Mouse (Mus musculus) right cerebral cortex, postnatal 10 days (tissue): ENCODE measurements around the gene Klhl42.

Experiments used
- DNase-seq, 2 experiments: peaks; one replicate each; pipeline ENCODE4 v3.0.0; 2021; ENCODE audit warnings: low spot score in 2 of 2

Klhl42 gene

DNA sequence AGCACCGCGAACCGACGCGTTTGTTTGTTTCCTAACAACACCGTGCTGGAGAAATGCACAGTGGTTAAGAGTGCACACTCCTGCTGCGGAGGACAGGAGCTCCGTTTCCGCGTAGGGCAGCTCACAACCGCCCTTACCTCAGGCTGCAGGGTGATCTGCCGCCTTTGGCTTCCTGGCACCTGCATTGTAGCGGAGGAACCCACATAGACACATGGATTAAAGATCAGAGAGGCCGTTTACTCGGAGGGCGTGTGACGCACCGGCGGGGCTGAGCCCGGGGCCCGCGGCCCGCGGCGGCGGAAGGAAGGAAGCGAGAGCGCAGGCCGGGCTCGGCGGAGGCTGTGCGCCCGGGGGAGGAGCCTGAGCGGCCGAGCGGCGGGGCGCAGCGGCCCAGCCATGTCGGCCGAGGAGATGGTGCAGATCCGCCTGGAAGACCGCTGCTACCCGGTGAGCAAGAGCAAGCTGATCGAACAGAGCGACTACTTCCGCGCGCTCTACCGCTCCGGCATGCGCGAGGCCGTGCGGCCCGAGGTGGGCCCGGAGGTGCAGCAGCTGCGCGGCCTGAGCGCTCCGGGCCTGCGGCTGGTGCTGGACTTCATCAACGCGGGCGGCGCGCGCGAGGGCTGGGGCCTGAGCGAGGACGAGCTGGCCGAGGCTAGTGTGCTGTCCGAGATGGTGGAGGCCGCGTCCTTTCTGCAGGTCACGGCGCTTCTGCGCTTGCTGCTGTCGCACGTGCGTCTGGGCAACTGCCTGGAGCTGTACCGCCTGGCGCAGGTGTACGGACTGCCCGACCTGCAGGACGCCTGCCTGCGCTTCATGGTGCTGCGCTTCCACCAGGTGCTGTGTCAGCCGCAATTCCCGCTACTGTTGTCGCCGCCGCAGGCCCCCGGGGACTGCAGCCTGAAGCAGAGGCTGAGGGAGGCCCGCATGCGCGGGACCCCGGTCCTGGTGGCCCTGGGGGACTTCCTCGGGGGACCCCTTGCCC is at the start of gene Klhl42:
Klhl42 (plus strand) TSS at position 244 of the 985 bp plus-strand sequence.
- DNase-seq: peak; percentile 70 to 75

DNA sequence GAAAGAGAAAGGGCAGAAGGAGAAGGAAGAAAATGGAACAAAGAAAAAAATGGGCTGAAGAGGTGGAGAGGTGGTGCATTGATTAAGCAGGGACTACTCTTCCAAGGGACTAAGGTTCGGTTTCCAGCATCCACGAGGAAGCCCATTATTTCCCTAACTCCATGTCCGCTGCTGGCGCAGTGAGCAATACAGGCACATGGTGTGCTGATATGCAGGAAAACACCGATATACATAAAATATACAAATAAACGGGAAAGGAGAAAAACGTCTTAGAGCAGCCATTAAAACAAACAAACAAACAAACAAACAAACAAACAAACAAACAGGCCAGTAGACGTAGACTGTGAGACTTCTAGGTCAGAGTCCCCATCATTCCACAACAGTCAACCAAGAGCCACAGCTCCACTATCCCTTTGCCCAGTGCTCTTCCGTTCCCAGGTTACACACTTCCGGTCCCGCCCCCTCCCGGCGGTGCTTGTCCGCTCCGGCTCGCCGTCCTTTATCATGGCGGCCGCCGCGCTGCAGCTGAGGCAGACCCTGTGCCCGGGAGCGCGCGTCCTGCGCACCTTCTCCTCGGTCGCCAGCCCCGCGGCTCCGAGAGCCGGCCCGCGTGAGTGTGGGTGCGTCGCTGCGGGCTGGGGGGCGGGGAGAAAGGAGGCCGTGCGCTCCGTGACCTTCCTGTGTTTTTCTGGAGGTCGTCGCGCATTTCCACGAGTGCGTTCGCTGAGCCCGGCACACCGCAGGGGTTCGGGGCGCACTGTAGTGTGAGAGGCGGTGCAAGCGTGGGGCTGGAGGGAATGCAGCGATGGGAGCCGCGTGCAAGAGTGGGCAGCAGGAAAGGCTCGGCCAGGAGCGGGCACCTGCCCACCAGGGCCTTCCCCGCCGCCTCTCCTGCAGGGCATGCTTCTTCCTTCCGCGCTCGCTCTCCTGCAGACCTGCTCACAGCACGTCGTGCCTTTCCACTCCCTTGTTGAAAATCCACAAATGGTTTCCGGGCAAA is 48.6 kb upstream of the Klhl42 start, which contains the start of gene Mrps35:
Mrps35 (plus strand) TSS at position 474 of the 1,000 bp plus-strand sequence.
- peak; percentile 94 to 95 for DNase-seq

DNA sequence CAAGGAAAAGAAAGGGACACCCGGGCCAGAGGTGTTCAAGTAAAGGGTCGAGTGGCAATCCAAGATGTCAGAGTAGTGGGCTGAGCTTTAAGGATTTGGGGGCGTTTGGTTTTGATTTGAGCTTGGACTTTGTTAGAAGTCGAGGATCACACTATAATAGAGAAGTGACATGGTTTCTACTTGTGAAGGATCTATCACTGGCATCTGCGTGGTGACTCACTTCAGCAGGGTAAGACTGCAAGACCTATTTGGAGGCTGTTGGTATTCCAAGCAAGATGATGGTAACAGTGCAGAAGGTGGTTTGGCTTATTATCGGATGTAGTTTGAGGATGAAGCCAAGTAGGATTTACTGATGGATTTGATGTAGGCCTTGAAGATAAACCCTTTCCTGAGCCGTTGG is 47.5 kb upstream of the Klhl42 start:
- no peak for DNase-seq

DNA sequence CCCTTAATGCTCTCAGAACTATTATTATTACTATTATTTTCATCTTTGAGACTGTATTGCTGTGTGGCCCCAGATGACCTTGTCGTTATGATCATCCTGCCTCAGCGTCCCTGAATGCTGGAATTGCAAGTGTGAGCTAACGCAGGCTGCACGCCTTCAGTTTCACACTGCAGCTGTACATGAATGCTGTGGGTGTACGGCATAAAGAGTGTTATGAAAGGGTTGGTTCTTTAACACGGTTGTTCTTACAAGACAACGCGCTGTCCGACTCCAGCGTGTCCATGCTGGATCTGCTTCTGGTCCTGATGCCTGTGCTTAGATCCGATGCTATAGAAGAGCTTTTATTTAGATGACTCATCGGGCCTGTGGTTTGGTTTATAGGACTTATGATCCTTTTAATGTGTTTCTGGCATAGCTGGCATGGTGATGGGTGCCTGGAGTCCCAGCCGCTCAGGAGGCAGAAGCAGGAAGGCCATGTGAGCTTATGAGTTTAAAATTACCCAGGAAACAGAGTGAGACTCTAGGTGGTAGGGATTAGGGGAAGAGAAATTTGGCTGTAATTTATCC is 41.9 kb upstream of the Klhl42 start:
- no peak for DNase-seq

DNA sequence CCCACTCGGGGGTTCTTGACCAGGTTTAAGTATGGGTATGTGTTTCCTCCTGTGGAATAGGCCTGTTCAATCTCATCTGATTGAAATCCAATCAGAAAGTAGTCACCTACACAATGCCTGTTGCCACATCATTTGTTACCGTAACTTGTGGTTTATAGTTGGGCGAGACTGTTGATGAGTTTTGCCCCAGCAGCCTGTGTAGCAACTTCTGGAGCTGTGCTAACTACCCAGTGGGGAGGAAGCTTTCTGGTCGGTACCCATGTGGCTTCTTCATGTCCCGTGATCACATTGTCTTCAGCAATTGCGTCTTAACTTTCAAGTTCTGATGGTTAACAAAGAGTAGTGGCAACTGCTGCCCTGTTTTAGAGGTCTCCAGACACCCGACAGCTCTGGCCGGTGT is 39.5 kb upstream of the Klhl42 start:
- no peak for DNase-seq

DNA sequence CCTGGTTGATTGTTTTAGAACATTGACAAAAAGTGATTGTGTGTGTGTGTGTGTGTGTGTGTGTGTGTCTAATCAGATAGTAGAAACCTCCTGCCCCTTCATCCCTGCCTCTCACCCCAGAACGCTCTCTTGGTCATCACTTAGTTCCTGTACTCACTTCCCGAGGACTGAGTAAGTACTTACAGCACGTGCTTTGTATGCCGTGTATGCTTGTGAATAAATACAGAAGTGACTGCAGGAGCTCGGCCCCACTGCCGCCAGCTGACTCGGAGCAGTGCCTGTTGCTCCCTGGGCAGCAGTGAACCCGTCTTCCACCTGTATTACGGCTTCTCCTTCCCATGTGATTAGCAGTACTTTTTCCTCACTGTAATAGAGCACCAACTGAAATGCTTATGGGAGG is 38.7 kb upstream of the Klhl42 start:
- DNase-seq: no peak

DNA sequence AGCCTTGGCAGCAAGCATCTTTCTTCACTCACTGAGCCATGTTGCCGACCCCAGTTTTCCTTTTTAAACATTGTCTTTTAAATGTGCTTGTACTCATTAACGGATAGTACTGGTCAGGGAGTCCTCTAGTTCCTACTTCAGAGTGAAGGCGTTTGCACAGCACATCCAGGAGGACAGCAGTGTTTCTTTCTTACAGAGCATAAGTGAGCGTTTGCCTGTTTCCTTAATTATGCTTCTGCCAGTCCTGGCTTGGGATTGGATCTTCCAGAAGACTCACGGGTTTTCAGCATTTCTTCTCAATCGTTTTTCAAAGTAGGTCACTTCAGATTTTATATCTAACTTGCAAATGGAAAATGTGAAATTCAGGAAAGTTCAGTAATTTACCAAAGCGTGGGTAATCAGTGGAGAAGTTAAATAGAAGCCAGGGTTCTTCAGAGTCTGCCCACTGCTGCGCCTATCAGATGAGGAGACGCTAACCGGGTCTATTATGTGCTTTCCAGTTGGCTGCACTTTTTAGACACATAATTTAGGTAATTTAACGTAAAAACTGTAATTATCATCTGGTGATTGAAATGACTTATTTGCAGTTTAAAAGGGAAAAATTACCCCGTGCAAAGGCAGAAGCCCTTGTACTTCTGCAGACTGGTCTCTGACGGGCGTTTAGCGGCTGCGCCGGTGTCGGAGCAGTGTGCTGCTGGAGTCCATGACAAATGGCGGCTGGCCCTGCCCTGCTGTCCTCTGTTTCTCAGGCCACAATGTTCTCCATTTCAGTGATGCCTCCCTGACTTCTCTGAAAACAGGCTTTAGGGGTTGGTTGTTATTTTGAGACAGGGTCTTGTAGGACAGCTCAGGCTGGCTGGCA is 37.2 kb upstream of the Klhl42 start:
- no peak for DNase-seq

DNA sequence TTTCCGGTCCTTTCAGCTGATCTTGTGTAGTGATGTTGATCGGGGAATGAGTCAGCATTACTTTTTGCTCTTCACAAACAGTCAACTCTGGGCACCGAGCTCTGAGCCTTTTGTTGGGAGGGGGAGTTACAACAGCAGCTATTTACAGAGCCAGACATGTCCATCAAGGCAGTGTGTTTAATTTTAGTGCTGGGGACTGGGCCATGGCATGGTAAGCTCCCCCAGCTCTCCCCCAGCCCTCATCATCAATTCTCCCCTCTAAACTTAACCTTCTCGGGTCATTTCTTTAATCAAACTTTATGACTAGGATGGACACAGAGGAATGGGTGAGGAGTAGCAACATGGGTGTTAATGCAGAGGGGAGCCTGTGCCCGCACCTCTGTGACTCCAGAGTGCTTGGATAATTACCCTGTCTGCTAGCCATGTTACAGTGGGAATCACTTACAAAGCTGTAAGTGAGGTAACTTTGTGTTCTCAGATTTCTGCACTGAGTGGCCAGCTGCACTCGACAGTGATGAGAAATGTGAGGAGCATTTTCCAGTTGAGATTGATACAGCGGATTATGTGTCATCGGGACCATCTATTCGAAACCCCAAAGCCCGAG is 35.7 kb upstream of the Klhl42 start:
- no peak for DNase-seq

DNA sequence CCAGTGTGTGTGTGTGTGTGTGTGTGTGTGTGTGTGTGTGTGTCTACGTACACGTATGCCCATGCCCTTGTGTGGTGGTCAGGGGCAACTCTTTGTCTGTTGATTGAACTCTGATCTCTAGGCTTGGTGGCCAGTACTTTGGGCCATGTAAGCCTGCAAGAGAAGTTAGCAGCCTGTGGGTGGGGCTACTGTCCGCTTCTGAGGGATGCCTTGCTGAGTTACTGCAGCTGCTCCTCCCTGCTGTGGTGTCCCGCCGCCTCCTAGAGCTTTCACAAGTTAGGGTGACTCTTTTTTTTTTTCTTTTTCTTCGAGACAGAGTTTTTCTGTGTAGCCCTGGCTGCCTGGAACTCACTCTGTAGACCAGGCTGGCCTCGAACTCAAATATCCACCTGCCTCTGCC is 31.9 kb upstream of the Klhl42 start:
- no peak for DNase-seq

DNA sequence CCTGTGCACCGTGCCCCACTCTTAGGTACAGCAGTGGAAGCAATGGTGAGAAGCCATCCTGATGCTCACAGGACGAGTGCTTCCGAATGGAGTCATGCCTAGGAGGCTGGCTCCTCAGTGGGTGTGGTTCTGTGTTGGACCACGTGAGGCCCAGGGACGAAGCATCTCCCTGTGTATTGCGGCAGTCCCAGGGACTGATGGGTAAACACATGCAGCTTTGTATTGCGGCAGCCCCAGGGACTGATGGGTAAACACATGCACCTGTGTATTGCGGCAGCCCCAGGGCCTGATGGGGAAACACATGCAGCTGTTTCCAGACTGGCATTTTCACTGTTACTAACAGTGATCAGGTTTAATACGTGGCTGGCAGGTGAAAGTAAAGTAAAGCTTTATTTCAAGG is 29.5 kb upstream of the Klhl42 start:
- DNase-seq: peak in 1 of 2 experiments; percentile 17

DNA sequence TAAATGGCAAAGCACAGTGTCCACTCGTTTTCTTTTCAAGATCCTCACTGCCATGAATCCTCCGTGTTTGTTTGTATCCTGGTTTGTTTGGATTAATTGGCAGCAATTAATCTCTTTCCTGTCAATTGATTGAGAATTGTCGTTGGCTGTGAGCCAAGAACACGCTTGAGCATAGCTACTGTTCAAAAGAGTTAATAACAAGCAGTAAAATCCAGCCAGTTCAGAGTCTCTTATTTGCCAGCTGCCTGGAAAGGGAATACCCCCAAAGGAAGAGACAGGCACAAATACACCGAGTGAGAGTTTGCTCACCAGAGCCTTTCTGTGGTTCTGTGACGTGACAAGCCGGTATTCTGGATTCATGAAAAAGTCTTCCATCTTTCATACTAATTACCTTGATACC is 29.1 kb upstream of the Klhl42 start:
- peak in 1 of 2 experiments; percentile 23 for DNase-seq

DNA sequence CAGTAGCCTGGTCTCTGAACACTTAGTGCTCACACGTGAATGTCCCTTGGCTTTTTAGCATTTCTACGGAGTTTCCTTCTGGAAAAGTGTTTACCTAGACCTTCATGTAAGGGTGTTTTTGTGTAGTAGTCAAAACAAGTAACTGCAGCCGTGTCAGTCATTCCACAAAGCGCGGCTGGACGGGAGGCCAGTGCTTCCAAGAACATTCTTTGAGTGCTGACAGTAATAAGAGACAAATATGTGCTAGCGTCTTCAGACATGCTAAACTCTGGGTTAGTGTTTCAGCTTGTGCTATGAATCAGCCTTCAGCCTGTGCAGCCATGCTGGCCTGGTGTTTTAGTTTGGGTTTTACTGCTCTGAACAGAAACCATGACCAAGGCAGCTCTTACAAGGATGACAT is 28.5 kb upstream of the Klhl42 start:
- peak in 1 of 2 experiments; percentile 14 for DNase-seq

DNA sequence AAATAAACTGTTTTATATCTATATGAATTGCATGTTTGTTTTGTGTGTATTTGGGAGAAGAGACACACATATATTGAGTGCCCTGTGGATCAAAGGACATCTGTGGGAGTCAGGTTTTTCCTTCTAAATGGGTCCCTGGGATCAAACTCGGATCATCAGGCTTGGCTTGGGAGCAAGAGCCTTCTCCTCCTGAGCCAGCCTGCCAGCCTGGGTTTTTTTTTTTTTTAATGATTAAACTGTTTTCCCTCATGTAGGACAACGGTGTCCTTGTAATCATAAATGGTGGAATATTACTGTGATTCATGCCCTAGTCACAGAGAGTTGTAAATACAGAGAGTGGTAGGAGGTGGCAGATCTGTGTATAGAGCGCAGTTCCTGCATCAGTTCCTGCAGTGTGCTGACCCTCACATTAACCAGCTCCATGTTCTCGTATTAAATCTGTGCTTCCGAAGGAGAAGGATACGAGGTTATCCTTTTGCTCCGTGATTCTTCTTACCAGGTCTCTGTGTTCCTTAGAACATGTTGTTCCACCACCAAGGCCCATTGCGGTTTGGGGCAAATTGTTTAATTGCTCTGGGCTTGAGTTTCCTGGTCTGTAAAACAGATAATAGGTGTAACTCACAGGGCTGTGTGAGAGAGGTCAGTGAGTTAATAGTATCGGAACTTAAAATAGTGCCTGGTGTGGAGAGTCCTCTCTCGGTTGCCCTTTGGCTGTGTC is 26.8 kb upstream of the Klhl42 start:
- DNase-seq: no peak

DNA sequence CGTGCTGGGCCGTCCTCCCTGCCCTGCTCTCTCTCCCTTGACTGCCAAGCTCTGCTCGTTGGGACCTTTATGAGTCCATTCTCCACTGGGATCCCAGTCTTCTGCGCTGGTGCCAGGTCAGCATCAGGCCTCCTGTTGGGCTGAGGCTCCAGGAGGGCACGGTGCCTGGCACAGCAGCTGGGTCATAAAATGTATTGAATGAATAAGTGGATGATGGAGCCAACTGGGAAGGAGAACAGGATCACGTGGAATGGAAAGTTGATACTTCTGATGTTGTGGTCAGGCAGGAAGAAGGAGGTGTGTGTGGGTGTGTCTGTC is 26.3 kb upstream of the Klhl42 start:
- DNase-seq: no peak

DNA sequence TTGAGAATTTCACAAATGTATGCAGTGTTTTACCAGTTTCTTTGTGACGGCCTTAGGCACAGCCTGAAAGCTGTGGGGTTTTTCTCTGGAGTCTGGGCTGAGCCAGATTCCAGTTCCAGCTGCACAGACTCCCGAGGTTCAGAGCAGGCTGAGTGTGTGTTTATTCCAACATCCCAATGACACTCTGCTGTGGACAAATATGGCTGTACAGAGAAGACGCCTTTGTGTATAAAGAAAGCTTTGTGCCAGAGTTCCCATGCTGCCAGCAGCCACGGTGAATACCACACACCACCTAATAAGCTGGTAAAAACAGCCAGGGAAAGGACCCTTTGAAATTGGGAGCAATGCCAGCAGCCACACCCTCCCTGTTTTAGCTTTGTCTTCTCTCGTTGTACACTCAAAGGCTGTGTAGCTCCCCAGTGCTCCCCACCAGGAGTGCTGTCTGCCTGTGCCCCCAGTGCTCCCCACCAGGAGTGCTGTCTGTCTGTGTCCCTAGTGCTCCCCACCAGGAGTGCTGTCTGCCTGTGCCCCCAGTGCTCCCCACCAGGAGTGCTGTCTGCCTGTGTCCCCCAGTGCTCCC is 15.3 kb upstream of the Klhl42 start:
- peak in 1 of 2 experiments; percentile 50 for DNase-seq

DNA sequence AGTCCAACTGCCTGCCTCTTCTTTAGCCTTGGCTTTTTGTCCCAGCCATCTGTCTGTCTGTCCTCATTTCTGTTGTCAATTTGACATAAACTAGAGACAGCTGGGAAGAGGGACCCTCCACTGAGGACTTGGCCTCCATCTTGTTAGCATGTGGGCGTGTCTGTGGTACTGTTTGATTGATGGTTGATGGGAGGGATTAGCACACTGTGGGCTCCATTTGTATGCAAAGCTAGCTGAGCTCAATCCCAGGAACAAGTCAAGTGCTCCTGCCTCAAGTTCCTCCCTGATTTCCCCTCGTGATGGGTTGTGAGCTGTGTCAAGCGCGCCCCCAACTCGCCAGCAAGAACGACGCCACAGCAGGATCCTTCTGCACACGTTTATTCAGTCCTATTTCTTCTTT is 14.3 kb upstream of the Klhl42 start:
- no peak for DNase-seq

DNA sequence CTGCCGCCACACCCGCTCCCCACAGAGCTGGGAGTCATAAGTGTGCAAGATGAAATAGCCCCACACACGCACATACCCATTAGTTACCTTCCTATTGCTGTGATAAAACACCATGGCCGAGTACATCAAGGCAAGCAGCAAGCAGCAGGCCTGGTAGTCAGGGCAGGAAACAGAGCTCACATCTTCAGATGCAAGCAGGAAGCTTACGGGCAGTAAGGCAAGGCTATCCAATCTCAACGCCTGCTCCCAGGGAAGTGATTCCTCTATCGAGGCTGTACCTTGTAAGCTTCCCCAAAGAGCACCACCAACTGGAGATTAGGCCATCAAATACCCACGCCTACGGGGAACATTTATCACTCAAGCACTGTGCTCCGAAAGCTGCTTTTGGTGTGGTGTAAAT is 11.3 kb upstream of the Klhl42 start:
- DNase-seq: no peak

DNA sequence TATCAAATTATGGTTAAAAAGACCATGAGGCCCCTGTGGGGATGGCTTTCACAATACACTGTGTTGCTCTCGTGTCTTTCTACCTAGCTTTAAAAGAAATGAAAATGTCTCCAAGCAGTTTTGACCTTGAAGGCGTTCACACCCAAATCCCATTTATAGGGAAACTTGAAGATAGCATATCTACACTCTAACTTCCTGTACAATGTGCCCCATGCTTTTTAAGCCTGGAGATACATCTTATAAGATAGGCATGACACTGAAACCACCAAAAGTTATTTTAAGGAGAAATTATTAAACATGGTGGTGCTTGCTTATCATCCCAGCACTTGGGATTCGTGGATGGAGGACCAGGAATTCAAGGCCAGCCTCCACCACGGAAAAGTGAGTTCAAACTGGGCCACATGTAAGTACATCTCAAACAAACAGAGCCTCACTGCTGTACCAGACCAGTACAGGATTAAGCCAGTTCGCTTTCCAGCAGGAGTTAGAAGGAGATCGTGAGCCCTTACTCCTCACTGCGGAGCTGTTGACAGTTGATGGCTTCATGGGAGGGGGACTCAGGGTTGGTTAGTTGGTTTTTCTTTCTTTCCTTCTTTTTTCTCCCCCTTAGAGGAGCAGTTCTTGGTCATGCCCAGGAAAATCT is 5.7 kb upstream of the Klhl42 start:
- DNase-seq: no peak

DNA sequence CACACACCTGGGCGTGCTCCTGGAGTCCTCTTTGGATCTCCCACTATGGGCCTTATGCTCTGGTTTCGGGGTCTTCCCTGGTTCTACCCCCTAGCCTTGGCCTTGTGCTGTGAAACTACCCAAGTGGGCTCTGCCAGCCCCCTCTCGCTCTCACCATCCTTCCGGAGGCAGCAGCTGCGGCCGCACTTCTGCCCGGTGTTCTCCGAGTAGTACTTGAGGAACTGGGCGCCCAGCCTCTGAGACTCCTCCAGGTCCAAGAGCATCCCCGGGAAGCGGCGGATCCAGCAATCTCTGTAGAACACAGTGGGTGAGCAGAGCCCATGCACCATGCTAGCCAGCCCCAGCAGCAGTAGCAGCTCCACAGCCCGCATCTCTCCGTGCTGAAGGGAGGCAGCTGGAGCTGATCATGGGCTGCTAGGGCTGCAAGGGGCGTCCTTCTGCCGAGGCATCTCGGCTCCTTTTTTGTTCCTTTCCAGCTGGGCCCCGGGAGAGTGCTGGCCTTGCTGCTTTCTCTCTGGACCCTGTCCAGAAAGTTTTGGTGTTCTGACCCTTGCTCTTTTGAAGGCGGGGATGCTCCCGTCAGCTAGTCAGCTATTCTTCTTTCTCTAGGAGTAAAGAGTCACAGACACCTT is 4.5 kb upstream of the Klhl42 start, which contains the start of gene Mansc4:
Mansc4 (minus strand) TSS at position 439 of the 632 bp plus-strand sequence.
- peak in 1 of 2 experiments; percentile 33 for DNase-seq
